Mouse (Mus musculus) embryonic facial prominence, embryonic 11.5 days (tissue): Measurements from ENCODE around the gene Fyb. TPM values are rescaled to one million over a fixed set of nuclear protein-coding genes. Genes with fewer than 3 reads are reported as not detected.

Experiments
- ATAC-seq: fragments of 200-750 bp; cut with Nextera tagmentation; replicated peaks from 2 replicates; pipeline ENCODE4 v1.8.0; 2017; ENCODE audit warnings: low read depth; ENCODE audit not compliant: insufficient number of reproducible peaks, low FRiP score, low TSS enrichment
- DNase-seq: peaks from one replicate; pipeline ENCODE4 v3.0.0-alpha.2; 2015; ENCODE audit warnings: low spot score
- H3K27ac ChIP-seq: fragments of 300-500 bp; sonication (generic); replicated peaks from 2 replicates; pipeline ENCODE4 v1.5.1; 2014; ENCODE audit warnings: mild to moderate bottlenecking, low read depth, low read length, control low read depth
- H3K27me3 ChIP-seq: fragments of 300-500 bp; sonication (generic); 2 replicates; pipeline ENCODE4 v1.6.1; 2014; ENCODE audit warnings: mild to moderate bottlenecking, low read length, moderate library complexity, mixed read lengths; ENCODE audit not compliant: control insufficient read depth, insufficient read depth
- H3K36me3 ChIP-seq: fragments of 300-500 bp; sonication (generic); replicated peaks from 2 replicates; pipeline ENCODE4 v1.6.1; 2014; ENCODE audit warnings: low read depth, mild to moderate bottlenecking, low read length, moderate library complexity, mixed read lengths; ENCODE audit not compliant: control insufficient read depth, insufficient read depth
- H3K4me1 ChIP-seq: fragments of 300-500 bp; sonication (generic); 2 replicates; pipeline ENCODE4 v1.6.1; 2014; ENCODE audit warnings: low read length, mixed read lengths; ENCODE audit not compliant: control insufficient read depth, insufficient read depth
- H3K4me2 ChIP-seq: fragments of 300-500 bp; sonication (generic); 2 replicates; pipeline ENCODE4 v1.6.1; 2014; ENCODE audit warnings: low read depth, mild to moderate bottlenecking, control low read depth, low read length, moderate library complexity
- H3K4me3 ChIP-seq: fragments of 300-500 bp; sonication (generic); 2 replicates; pipeline ENCODE4 v1.5.1; 2014; ENCODE audit warnings: low read depth, low read length, control low read depth
- H3K9ac ChIP-seq: fragments of 300-500 bp; sonication (generic); replicated peaks from 2 replicates; pipeline ENCODE4 v1.6.1; 2014; ENCODE audit warnings: mild to moderate bottlenecking, control low read depth, low read length
- H3K9me3 ChIP-seq: fragments of 300-500 bp; sonication (generic); replicated peaks from 2 replicates; pipeline ENCODE4 v1.6.1; 2016; ENCODE audit warnings: mild to moderate bottlenecking, low read length, inconsistent platforms, mixed read lengths; ENCODE audit not compliant: control insufficient read depth
- WGBS: fragments of 180-500 bp; shearing (Covaris S2); extraction: QIAGEN DNeasy Blood & Tissue Kit; methylation state at CpG from one replicate; pipeline ENCODE4 v1.1.7; 2014; 5-methylcytosine and 5-hydroxymethylcytosine counted together
- polyA plus RNA-seq: library from polyadenylated mRNA; unstranded; fragments of >200 nt; fragmentation: Nextera tagmentation; extraction: Ambion mirVana; gene quantifications from 2 replicates; pipeline ENCODE4 v1.2.1, GENCODE M21; 2014

Gene Fyb
- 2.2 and 2.8 TPM in 2 replicates for polyA plus RNA-seq

DNA sequence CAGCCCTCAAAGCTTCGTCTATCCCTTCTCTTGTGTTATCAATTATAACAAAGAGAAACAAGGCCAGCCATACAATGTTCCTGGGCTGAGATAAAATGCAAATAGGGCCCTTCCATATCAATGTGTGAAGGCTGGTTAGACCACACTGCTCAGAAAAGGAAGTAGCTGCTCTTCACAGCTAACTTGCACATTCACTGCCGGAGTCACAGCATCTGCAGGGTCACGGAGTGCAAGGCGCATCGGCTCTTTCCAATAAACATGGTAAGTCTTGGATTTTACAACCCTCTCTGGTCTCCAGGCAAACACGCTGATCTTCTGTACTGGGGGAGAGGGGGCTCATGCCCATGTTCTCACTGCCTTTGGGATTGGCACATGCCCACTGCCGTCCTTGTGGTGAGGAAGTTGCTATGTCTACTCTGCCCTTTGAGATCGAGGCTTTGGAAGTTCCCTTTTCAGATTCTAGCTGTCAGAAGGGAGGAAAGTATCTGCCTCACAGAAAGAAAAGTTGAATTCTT lies at the start of gene Fyb:
Gene Fyb, plus strand, starts transcription at position 201 of the 515 bp plus-strand sequence.
- Histone ChIP-seq H3K27ac (no peak within 1 kb of the TSS), H3K9me3 (no peaks in the 10 kb centered on the region), H3K4me2 (no peak within 1 kb of the TSS), H3K4me1 (no peaks in the 10 kb centered on the region), H3K9ac (no peak within 1 kb of the TSS), H3K27me3 (no peaks in the 10 kb centered on the region), H3K4me3 (no peak within 1 kb of the TSS), H3K36me3 (no peaks in the 10 kb centered on the region)
- DNase-seq (no peak), ATAC-seq (no peak)
- 76% methylated on average over 8 of the region's 8 CpGs for WGBS

DNA sequence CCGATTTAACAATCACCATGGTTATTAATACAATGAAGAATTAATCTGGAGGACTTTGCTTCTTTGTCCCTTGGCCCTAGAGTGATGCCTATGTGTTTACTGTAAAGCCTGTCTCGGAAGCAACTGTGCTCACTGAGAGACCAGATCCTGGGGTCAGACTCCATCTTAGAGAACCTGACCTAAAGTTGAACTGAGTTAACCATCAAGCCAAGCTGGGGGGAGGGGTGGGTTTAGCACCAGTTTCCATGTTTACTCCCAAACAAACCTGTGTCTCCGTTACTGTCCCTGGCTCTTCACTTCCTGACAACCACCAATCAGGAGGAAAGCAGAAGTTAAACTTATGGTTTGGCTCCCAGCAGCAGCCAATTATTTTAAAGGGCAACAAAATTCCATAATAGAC lies 39.1 kb upstream of the Fyb start:
- no peak overlapping the region for H3K4me3 ChIP-seq
- ATAC-seq (no peak), DNase-seq (no peak)
- no peak overlapping the region for H3K27ac ChIP-seq
- no peaks in the 10 kb centered on the region for H3K4me1 ChIP-seq
- H3K36me3 ChIP-seq: no peaks in the 10 kb centered on the region
- H3K27me3 ChIP-seq: no peaks in the 10 kb centered on the region
- 77% methylated on average over 3 of the region's 3 CpGs for WGBS
- H3K9ac ChIP-seq: no peak overlapping the region
- H3K4me2 ChIP-seq: no peak overlapping the region
- no peaks in the 10 kb centered on the region for H3K9me3 ChIP-seq

DNA sequence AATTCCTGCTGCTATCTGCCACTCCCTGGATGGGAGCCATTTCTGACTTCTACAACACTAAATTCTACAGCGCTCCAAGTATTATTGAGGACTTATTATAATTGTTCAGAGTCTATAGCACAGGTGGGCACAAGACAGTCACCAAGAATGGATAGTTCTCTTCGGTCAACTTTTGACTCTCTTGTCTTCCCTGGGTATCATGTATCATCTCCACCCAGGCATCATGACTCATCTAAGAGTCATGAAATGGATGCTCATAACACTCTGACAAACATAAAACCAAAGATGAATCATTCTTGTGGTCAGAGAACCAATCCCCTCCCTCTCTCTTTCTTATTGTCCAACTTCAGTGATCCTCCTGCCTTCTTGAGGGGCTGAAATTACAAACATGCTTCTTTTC lies 30.3 kb upstream of the Fyb start:
- Histone ChIP-seq H3K9me3 (no peaks in the 10 kb centered on the region), H3K27ac (no peak overlapping the region), H3K9ac (no peak overlapping the region), H3K36me3 (no peaks in the 10 kb centered on the region), H3K4me1 (no peaks in the 10 kb centered on the region), H3K4me2 (no peak overlapping the region), H3K27me3 (no peaks in the 10 kb centered on the region), H3K4me3 (no peak overlapping the region)
- 85% methylated on average over 2 of the region's 2 CpGs for WGBS
- no peak for ATAC-seq
- DNase-seq: no peak

DNA sequence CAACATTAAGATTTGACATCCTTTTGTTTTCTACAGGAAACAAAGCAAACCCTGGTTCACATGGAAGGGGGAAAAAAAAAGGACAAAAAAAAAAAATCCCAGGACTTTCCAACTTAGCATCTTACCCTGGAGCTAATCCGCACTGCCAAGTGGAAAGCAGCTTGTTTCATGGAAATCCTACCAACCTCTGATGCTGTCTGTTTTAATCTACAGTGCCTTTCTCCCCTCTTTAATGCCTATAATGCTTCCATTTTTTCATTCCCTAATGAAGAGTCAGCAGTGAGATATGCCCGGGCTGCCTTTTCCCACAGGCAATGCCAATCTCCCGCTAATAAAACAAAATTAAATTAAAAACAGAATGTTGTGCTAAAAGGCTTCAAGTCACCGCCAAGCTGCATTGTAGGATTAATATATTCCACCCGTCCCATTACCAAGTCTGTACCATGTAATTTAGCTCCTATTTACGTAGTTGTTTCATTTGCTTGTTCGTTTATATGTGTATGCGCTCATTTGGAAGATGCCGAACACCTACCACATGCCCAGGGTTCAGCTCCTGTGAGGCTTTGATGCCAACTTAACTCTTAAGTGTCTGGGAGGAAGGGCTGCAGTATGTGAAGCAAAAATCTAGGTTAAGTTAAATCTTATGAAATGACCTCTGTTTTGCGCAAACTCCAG lies 24.1 kb upstream of the Fyb start:
- no peak overlapping the region for H3K4me3 ChIP-seq
- WGBS: 60% methylated on average over 10 of the region's 10 CpGs
- H3K27ac ChIP-seq: no peak overlapping the region
- no peak overlapping the region for H3K9ac ChIP-seq
- H3K27me3 ChIP-seq: no peaks in the 10 kb centered on the region
- no peak overlapping the region for H3K4me2 ChIP-seq
- H3K36me3 ChIP-seq: no peaks in the 10 kb centered on the region
- ATAC-seq (no peak), DNase-seq (peak; percentile 12)
- no peaks in the 10 kb centered on the region for H3K4me1 ChIP-seq
- no peaks in the 10 kb centered on the region for H3K9me3 ChIP-seq

DNA sequence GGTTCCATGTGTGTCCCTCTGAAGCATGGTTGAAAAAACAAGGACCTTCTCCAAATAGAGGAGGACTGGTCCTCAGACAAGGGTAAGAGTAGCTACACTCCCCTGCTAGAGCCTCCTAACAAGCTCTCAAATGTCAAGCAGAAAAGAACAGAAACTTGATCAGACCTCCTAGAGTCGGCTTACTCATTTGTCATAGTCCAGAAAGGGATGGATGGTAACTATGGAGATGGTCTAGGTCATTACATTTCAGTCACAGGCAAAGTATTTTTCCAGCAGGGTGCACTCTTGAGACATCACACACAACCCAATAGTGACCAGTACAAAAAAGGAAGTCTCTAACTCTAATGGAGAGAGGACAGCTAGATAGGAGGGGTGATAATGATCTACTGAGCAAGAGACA lies 21.9 kb upstream of the Fyb start:
- H3K27ac ChIP-seq: no peak overlapping the region
- no peaks in the 10 kb centered on the region for H3K9me3 ChIP-seq
- H3K4me1 ChIP-seq: no peaks in the 10 kb centered on the region
- no peak overlapping the region for H3K4me2 ChIP-seq
- no peak overlapping the region for H3K9ac ChIP-seq
- WGBS: 41% methylated on average over 1 of the region's 1 CpGs
- H3K27me3 ChIP-seq: no peaks in the 10 kb centered on the region
- DNase-seq (no peak), ATAC-seq (no peak)
- no peaks in the 10 kb centered on the region for H3K36me3 ChIP-seq
- H3K4me3 ChIP-seq: no peak overlapping the region

DNA sequence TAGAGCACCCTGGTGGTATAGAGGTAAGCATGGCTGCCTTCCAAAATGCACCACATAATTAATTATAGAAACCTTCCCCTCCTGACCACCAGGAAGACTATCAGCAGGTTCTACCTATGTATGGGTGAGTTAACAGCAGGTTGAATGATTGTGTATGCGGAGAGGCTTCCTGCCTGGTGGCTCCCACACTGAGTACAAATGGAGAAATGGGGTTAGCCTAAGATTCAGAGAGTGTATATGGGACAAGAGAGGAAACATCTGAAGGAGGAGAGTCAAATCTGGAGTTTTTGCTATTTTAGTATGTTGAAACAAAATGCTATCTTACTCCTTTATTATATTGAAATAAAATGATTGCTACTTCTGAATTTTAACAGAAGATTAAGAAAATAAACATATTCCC lies 5.1 kb upstream of the Fyb start:
- Histone ChIP-seq H3K4me2 (no peak overlapping the region), H3K27me3 (no peaks in the 10 kb centered on the region), H3K9me3 (no peaks in the 10 kb centered on the region), H3K4me3 (no peak overlapping the region), H3K9ac (no peak overlapping the region), H3K4me1 (no peaks in the 10 kb centered on the region), H3K36me3 (no peaks in the 10 kb centered on the region), H3K27ac (no peak overlapping the region)
- ATAC-seq (no peak), DNase-seq (no peak)
- WGBS: 90% methylated on average over 1 of the region's 1 CpGs

GRCm38 (mm10) chr15:6519417-6520255 lies 3.0 kb upstream of the Fyb start:
- WGBS: 87% methylated on average over 19 of the region's 19 CpGs
- Histone ChIP-seq H3K9ac (no peak overlapping the region), H3K4me1 (no peaks in the 10 kb centered on the region), H3K4me3 (no peak overlapping the region), H3K4me2 (no peak overlapping the region), H3K27me3 (no peaks in the 10 kb centered on the region), H3K27ac (no peak overlapping the region), H3K9me3 (no peaks in the 10 kb centered on the region), H3K36me3 (no peaks in the 10 kb centered on the region)
- DNase-seq (no peak), ATAC-seq (no peak)
